Mouse (Mus musculus) layer of hippocampus, adult 2 months (tissue): Measurements from ENCODE around the gene Slc10a6. TPM values are rescaled to one million over a fixed set of nuclear protein-coding genes. Genes with fewer than 3 reads are reported as not detected.

Source experiments
- DNase-seq, 2 experiments: peaks; one replicate each; pipeline ENCODE4 v3.0.0; 2022; ENCODE audit warnings: low spot score in 2 of 2
- H3K27ac ChIP-seq: fragments of 200-600 bp; 2 replicates; pipeline ENCODE4 v1.8.1; 2022
- H3K4me3 ChIP-seq: fragments of 200-600 bp; 2 replicates; pipeline ENCODE4 v1.8.1; 2022; ENCODE audit warnings: mild to moderate bottlenecking
- CTCF ChIP-seq: fragments of 200-600 bp; conservative IDR thresholded peaks from 2 replicates; pipeline ENCODE4 v1.8.1; 2022; ENCODE audit warnings: antibody characterized with exemption, mild to moderate bottlenecking, moderate library complexity
- total RNA-seq, 2 experiments: library from RNA; stranded (reverse); gene quantifications; 2 replicates each; pipeline ENCODE4 v1.2.3; 2021

Slc10a6 gene
- total RNA-seq, 2 experiments from 2014 or later, result 0.18 TPM; not detected in 1

- H3K27ac ChIP-seq, result no peak overlapping the region
- TF ChIP-seq CTCF, result peak; percentile 70
- no peak overlapping the region for H3K4me3 ChIP-seq
- no peak for DNase-seq
Observed at GRCm38 (mm10) chr5:103654225-103654624, 25.0 kb upstream of the Slc10a6 start.

GRCm38 (mm10) chr5:103647320-103647719, 18.1 kb upstream of the Slc10a6 start:
- no peak overlapping the region for H3K27ac ChIP-seq
- TF ChIP-seq CTCF, result no peak
- DNase-seq, result no peak
- no peak overlapping the region for H3K4me3 ChIP-seq

- TF ChIP-seq CTCF, result no peak
Observed at GRCm38 (mm10) chr5:103644167-103644566, 15.0 kb upstream of the Slc10a6 start.

GRCm38 (mm10) chr5:103637162-103637561, 8.0 kb upstream of the Slc10a6 start:
- no peak overlapping the region for H3K4me3 ChIP-seq
- TF ChIP-seq CTCF, result no peak
- H3K27ac ChIP-seq, result no peak overlapping the region
- DNase-seq, result no peak

More at GRCm38 (mm10) chr5:103644167-103644566, 15.0 kb upstream of the Slc10a6 start:
- DNase-seq, result no peak
- Histone ChIP-seq H3K4me3 (no peak overlapping the region), H3K27ac (no peak overlapping the region)

GRCm38 (mm10) chr5:103629854-103630580, 814 bp upstream of the Slc10a6 start:
- Histone ChIP-seq H3K4me3 (no peak overlapping the region), H3K27ac (no peak overlapping the region)
- TF ChIP-seq CTCF, result no peak
- DNase-seq, result no peak

GRCm38 (mm10) chr5:103628499-103628898, 704 bp downstream of the Slc10a6 start:
- no peak overlapping the region for H3K27ac ChIP-seq

GRCm38 (mm10) chr5:103624831-103625230, 4.4 kb downstream of the Slc10a6 start:
- no peak for DNase-seq
- TF ChIP-seq CTCF, result no peak
- H3K4me3 ChIP-seq, result no peak overlapping the region
- no peak overlapping the region for H3K27ac ChIP-seq

More at GRCm38 (mm10) chr5:103628499-103628898, 704 bp downstream of the Slc10a6 start:
- DNase-seq, result no peak
- TF ChIP-seq CTCF, result no peak
- H3K4me3 ChIP-seq, result no peak overlapping the region

- TF ChIP-seq CTCF, result no peak
- no peak for DNase-seq
- H3K4me3 ChIP-seq, result no peak overlapping the region
- H3K27ac ChIP-seq, result no peak overlapping the region
Observed at GRCm38 (mm10) chr5:103622321-103622720, 6.9 kb downstream of the Slc10a6 start.

- H3K4me3 ChIP-seq, result no peak overlapping the region
Observed at GRCm38 (mm10) chr5:103620301-103620973, 8.8 kb downstream of the Slc10a6 start.

GRCm38 (mm10) chr5:103617191-103617590, 12.0 kb downstream of the Slc10a6 start:
- no peak overlapping the region for H3K4me3 ChIP-seq
- H3K27ac ChIP-seq, result no peak overlapping the region
- no peak for TF ChIP-seq CTCF
- DNase-seq, result no peak

More at GRCm38 (mm10) chr5:103620301-103620973, 8.8 kb downstream of the Slc10a6 start:
- DNase-seq, result no peak
- no peak for TF ChIP-seq CTCF
- H3K27ac ChIP-seq, result no peak overlapping the region

GRCm38 (mm10) chr5:103614356-103614755, 14.8 kb downstream of the Slc10a6 start:
- Histone ChIP-seq H3K27ac (no peak overlapping the region), H3K4me3 (no peak overlapping the region)
- DNase-seq, result no peak
- TF ChIP-seq CTCF, result no peak

- 0 out of 2 replicates have a peak, but pooled peaks have one; percentile 8 for TF ChIP-seq CTCF
- no peak for DNase-seq
- Histone ChIP-seq H3K4me3 (no peak overlapping the region), H3K27ac (no peak overlapping the region)
Observed at GRCm38 (mm10) chr5:103612316-103612715, 16.9 kb downstream of the Slc10a6 start.

GRCm38 (mm10) chr5:103610856-103611472, 18.2 kb downstream of the Slc10a6 start:
- DNase-seq, result no peak
- Histone ChIP-seq H3K4me3 (no peak overlapping the region), H3K27ac (no peak overlapping the region)
- TF ChIP-seq CTCF, result no peak

- no peak for DNase-seq
- Histone ChIP-seq H3K27ac (no peak overlapping the region), H3K4me3 (no peak overlapping the region)
- TF ChIP-seq CTCF, result no peak
Observed at GRCm38 (mm10) chr5:103610148-103610547, 19.1 kb downstream of the Slc10a6 start.
